Mouse (Mus musculus) heart, embryonic 16.5 days (tissue): ENCODE measurements around the gene Ltbp3. TPM values are rescaled to one million over a fixed set of nuclear protein-coding genes. Genes with fewer than 3 reads are reported as not detected.
A peak's percentile ranks its signal among the peaks of the same experiment; 100 is the strongest.

Experiments
- ATAC-seq: fragments of 200-750 bp; cut with Nextera tagmentation; replicated peaks from 2 replicates; pipeline ENCODE4 v1.8.0; 2017; ENCODE audit warnings: moderate number of reproducible peaks; ENCODE audit not compliant: insufficient read depth, low FRiP score; ENCODE audit errors: extremely low read depth
- H3K27ac ChIP-seq: fragments of 300-500 bp; sonication (generic); 2 replicates; pipeline ENCODE4 v1.5.1; 2014; ENCODE audit warnings: mild to moderate bottlenecking, low read length, control low read depth, moderate library complexity
- H3K27me3 ChIP-seq: fragments of 300-500 bp; sonication (generic); 2 replicates; pipeline ENCODE4 v1.6.1; 2014; ENCODE audit warnings: low read length, mixed read lengths; ENCODE audit not compliant: control insufficient read depth, insufficient read depth
- H3K36me3 ChIP-seq: fragments of 300-500 bp; sonication (generic); 2 replicates; pipeline ENCODE4 v1.6.1; 2014; ENCODE audit not compliant: control insufficient read depth, insufficient read depth
- H3K4me1 ChIP-seq: fragments of 300-500 bp; sonication (generic); 2 replicates; pipeline ENCODE4 v1.6.1; 2014; ENCODE audit warnings: low read length, mixed read lengths; ENCODE audit not compliant: control insufficient read depth, insufficient read depth
- H3K4me2 ChIP-seq: fragments of 300-500 bp; sonication (generic); 2 replicates; pipeline ENCODE4 v1.6.1; 2014; ENCODE audit warnings: low read depth, mild to moderate bottlenecking, control low read depth, low read length
- H3K4me3 ChIP-seq: fragments of 300-500 bp; sonication (generic); 2 replicates; pipeline ENCODE4 v1.5.1; 2014; ENCODE audit warnings: mild to moderate bottlenecking, control low read depth, low read length
- H3K9ac ChIP-seq: fragments of 300-500 bp; sonication (generic); 2 replicates; pipeline ENCODE4 v1.6.1; 2014; ENCODE audit warnings: low read length, control low read depth
- H3K9me3 ChIP-seq: fragments of 300-500 bp; sonication (generic); replicated peaks from 2 replicates; pipeline ENCODE4 v1.6.1; 2016; ENCODE audit warnings: low read length; ENCODE audit not compliant: control insufficient read depth
- WGBS: fragments of 180-500 bp; shearing (Covaris S2); extraction: QIAGEN DNeasy Blood & Tissue Kit; methylation state at CpG from one replicate; pipeline ENCODE4 v1.1.7; 2014; 5-methylcytosine and 5-hydroxymethylcytosine counted together
- polyA plus RNA-seq: library from polyadenylated mRNA; unstranded; fragments of >200 nt; fragmentation: Nextera tagmentation; extraction: Ambion mirVana; gene quantifications from 2 replicates; pipeline ENCODE4 v1.2.1, GENCODE M21; 2015

Ltbp3 gene
- polyA plus RNA-seq, 1 experiment from 2014 or later: 27.3 TPM

DNA sequence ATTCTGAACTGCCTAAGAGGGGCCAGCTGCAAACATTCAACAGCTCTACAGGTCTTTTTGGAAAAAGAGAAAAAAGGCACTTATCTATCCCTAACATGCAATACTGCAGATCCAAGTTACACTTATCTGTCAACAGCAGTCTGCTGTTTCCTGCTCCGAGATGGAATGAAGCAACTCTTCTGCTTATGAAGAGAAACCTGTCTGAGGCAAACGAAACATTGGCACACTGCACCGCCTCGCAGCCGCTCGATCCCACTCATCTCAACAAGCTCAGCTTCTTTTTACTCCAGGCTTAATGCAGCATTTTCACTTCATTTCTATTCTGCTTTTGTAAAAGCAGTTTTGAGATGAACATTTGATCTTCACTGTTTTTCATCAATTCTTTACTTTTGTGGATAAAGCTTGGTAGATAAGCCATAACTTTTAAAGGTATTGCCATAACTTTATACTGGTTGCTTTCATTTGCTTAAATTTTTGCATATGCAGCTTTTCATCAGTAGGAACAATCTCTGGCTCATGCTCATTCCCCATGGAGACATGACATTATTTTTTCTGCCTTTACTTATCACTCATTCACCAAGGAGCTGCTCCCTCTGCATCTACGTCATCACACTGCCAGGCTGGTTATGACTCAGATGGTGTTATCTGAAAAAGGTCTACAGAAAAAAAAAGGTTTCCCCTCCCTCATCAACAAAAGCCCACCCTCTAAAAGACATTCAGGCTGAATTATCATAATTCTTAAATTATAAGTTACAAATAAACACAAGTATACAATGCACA is 58.2 kb downstream of the Ltbp3 start:
- Histone ChIP-seq H3K4me2 (peak overlapping the region; percentile 71), H3K4me3 (peak overlapping the region; percentile 72), H3K27me3 (no peaks in the 10 kb centered on the region), H3K36me3 (peaks cover 34% of the 10 kb centered on the region), H3K9ac (peak overlapping the region; percentile 96), H3K27ac (peak overlapping the region; percentile 72), H3K4me1 (peaks cover 18% of the 10 kb centered on the region), H3K9me3 (no peaks in the 10 kb centered on the region)
- WGBS: under 1% methylated on average over 7 of the region's 7 CpGs
- no peak for ATAC-seq

DNA sequence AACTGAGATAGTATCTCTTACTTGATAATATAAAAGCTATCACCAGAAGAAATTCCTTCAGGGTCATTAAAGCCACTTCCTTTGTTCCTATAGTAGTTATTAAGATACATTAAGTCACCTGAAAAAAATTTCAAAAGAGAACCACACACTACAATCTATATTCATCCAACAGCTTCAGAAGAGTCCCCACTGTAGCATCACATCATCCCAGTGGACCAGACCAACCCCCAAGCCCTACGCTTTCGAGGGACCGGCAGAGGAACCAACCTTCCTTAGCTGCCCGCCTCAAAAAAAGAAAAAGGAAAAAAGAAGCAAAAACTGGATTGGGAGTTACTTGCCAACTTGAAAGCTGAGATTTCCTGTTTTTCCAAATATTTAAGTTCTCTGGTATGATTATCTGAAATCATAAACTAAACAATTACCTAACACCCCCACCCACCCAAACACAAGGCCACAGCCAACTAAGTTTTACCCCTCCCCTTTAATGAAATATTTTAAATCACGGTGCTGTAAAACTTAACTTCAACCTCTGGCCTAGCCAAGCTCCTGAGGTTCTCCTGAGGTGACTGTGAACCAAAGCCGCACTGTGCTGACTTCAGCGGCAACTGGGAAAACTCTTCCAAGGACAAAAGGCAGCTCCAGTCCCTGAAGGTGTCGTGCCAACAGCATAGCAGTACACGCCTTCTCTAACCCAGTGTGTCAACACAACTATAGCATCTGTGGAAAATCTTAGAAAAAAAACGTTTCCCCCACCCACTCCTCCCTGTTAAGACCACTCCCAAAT is 59.1 kb downstream of the Ltbp3 start:
- H3K9me3 ChIP-seq: no peaks in the 10 kb centered on the region

DNA sequence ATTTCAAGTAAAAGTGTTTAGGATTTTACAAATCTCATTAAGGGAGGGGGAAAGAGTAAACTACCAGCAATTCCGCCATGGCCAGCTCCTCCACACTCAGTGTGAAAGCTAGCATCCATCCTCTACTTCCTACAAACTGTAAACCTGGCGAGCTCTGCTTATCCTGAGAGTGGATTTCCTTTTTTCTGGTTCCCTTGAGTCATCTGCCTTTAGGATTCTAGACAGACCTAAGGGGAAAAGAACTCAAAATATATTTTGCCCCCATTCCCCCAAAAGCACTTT is 59.6 kb downstream of the Ltbp3 start:
- peak overlapping the region; percentile 86 for H3K27ac ChIP-seq
- H3K4me1 ChIP-seq: peaks cover 32% of the 10 kb centered on the region
- no peaks in the 10 kb centered on the region for H3K27me3 ChIP-seq
- H3K36me3 ChIP-seq: peaks cover 32% of the 10 kb centered on the region
- H3K9ac ChIP-seq: peak overlapping the region; percentile 96
- H3K4me2 ChIP-seq: peak overlapping the region; percentile 53
- 2% methylated on average over 2 of the region's 2 CpGs for WGBS
- peak overlapping the region; percentile 72 for H3K4me3 ChIP-seq
- H3K9me3 ChIP-seq: no peaks in the 10 kb centered on the region
- no peak for ATAC-seq

More for the DNA sequence above, 59.1 kb downstream of the Ltbp3 start:
- peaks cover 27% of the 10 kb centered on the region for H3K4me1 ChIP-seq
- peak overlapping the region; percentile 53 for H3K4me2 ChIP-seq
- peaks cover 34% of the 10 kb centered on the region for H3K36me3 ChIP-seq
- no peaks in the 10 kb centered on the region for H3K27me3 ChIP-seq
- H3K9ac ChIP-seq: peak overlapping the region; percentile 96
- H3K27ac ChIP-seq: peak overlapping the region; percentile 86
- 0% methylated on average over 10 of the region's 10 CpGs for WGBS
- ATAC-seq: no peak
- peak overlapping the region; percentile 72 for H3K4me3 ChIP-seq

DNA sequence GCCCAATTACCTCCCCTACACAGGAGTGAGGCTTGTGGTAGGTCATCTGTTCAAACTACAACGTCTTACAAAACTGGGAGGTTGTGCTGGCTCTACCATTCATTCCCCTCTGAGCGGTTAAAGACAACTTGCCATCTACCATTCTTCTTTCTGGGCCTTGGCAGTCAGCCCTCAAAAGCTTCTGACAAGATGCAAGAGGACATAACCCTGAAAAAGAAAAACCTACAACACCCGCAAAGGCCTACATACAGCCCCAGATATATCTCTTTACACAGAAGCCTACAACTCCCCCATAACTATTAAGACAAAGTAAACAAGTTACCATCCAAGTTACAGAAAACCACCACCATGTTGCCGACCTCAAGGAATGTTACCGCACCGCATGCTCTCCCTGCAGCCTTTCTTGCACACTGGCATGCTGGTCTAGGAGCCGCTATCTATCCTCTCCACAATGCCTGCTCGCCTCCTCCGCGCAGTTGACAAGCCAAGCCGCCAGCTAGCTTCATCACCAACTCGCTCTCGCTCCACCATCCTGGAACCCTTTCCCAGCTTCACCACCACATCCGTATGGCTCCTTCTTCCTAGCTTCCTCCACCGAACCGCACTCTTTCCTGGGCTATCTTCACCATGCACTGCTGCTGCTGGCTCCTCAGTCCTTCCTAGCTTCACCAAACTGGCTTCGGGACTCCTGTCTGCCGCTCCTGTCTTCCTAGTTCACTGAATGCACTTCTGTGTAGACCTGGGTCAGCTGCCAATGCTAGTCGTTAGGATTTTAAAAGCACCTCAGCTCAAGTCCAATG is 60.1 kb downstream of the Ltbp3 start:
- Histone ChIP-seq H3K36me3 (peaks cover 27% of the 10 kb centered on the region), H3K4me3 (peak overlapping the region; percentile 72), H3K4me2 (peak overlapping the region; percentile 53), H3K4me1 (peaks cover 31% of the 10 kb centered on the region), H3K27ac (peak overlapping the region; percentile 86), H3K9ac (peak overlapping the region; percentile 96), H3K9me3 (no peaks in the 10 kb centered on the region), H3K27me3 (no peaks in the 10 kb centered on the region)
- ATAC-seq: no peak
- under 1% methylated on average over 19 of the region's 19 CpGs for WGBS

DNA sequence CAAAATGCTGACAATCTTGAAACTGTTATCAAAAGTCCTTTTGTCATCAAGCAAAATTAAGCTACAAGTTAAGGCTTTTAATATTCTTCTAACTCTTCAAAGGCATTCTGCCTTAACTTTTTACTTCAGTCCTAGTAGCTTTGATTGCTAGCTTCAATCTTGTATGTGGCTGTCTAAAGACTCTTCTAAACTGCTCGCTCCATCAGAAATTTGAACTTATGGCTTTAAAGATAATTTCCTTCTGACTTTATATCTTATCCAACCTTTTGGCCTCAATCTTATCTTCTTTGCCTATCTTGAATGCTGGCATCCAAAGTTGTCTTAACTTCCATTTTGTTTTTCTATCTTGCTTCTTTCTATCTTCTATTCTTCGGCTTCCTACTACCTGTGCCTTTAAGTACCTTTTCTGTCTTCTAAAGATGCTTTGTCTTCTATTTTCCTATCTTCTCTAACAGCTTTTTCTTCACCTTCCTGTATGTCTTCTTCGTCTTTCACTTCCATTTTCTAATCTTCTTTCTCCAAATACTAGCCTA is 60.8 kb downstream of the Ltbp3 start:
- H3K36me3 ChIP-seq: peaks cover 20% of the 10 kb centered on the region
- H3K27me3 ChIP-seq: no peaks in the 10 kb centered on the region
- no peak for ATAC-seq
- H3K4me1 ChIP-seq: peaks cover 30% of the 10 kb centered on the region
- H3K27ac ChIP-seq: peak overlapping the region; percentile 86
- H3K4me2 ChIP-seq: peak overlapping the region; percentile 53
- H3K9me3 ChIP-seq: no peaks in the 10 kb centered on the region
- H3K9ac ChIP-seq: peak overlapping the region; percentile 96
- 0% methylated on average over 3 of the region's 3 CpGs for WGBS
- H3K4me3 ChIP-seq: peak overlapping the region; percentile 72

DNA sequence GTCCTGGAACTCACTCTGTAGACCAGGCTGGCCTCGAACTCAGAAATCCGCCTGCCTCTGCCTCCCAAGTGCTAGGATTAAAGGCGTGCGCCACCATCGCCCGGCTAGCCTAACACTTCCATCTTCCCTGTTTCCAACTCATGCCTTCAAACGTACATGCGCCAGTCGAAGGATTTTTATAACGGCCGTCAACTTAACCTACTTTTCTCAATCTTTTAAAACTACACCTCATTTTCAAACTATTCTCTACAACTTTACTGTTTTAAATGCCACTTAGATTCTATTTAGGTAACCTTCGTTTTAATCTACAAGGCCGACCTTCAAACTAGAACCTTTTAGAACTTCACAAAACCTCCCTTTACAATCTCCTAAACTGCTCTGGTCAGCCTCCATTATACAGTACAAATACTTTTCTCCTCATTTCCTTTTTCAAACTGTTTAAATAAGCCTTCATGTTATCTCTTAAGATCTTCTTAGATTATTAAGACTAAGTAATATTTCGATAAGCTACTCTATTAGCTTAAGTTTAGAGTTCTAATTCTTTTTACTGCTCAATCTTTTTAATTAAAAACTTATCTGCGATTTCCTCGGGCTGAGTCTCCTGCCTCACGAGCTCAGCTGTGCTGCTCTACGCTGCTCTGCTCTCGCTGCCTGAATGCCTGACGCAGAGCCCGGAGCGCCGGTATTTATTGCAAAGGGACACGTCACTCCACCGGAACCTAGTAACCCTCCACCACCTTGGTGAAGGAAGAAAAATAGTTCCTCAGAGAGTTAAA is 61.5 kb downstream of the Ltbp3 start:
- H3K36me3 ChIP-seq: peaks cover 13% of the 10 kb centered on the region
- peak overlapping the region; percentile 100 for H3K27ac ChIP-seq
- H3K9me3 ChIP-seq: no peaks in the 10 kb centered on the region
- peak overlapping the region; percentile 72 for H3K4me3 ChIP-seq
- peak overlapping the region; percentile 96 for H3K9ac ChIP-seq
- peak overlapping the region; percentile 81 for H3K4me2 ChIP-seq
- H3K4me1 ChIP-seq: peaks cover 30% of the 10 kb centered on the region
- 0 out of 2 replicates have a peak, but pooled peaks have one; percentile 16 for ATAC-seq
- no peaks in the 10 kb centered on the region for H3K27me3 ChIP-seq
- WGBS: under 1% methylated on average over 25 of the region's 25 CpGs

DNA sequence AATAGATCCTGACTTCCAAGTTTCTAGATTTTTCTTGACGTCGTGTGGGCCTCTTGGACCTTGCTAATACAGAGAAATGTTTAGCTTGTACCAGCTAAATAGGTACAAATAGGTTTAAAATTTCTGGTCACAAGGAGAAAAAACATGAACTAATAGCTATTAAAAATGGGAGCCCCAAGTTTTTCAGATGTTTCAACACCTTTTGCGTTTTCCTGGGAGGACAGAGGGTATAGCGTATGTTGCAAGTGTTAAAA is 62.0 kb downstream of the Ltbp3 start:
- ATAC-seq: no peak
- H3K4me1 ChIP-seq: peaks cover 30% of the 10 kb centered on the region
- H3K4me2 ChIP-seq: peak overlapping the region; percentile 81
- no peaks in the 10 kb centered on the region for H3K27me3 ChIP-seq
- peak overlapping the region; percentile 100 for H3K27ac ChIP-seq
- 1% methylated on average over 4 of the region's 4 CpGs for WGBS
- peak overlapping the region; percentile 55 for H3K4me3 ChIP-seq
- no peaks in the 10 kb centered on the region for H3K9me3 ChIP-seq
- peaks cover 12% of the 10 kb centered on the region for H3K36me3 ChIP-seq
- peak overlapping the region; percentile 86 for H3K9ac ChIP-seq

DNA sequence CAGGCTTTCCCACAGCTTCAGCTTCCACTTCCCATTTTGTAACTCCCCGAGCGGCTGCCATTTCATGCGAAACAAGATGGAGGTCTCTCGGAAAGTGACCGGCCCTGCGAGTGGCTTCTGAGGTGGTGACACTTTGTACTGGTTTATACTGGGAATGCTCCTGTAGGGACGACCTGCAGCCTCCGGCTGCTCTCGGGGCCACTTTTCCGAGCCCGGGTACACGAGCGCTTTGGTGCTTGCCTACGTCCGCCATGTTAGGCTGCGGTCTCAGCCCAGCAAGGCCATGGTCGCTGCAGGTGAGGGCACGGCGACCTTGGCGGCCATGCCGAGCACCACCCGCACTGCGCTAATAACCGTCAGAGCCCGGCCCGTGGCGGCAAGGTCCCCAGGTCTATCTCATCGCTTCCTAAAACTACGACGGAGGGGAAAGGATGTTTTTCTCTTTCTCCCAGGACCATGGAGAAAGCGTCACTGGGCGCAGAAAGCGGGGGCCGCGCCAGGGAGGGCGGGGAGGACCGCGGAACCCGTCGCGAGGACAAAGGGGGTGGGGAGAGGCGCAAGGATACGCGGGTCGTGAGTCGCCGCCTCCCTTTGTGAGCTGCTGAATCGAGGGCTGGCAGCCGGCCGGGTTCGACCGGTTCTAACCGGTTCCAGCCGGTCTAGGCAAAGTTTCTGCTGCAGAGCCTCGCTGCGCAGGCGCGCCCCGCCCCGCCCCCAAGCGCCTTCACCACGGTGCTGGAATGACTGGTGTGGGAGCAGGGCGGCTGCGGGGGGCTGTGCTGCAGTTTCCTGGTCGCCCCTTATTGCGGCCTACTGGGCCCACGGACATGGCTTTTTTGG is 62.6 kb downstream of the Ltbp3 start:
- Histone ChIP-seq H3K27ac (peak overlapping the region; percentile 100), H3K9ac (peak overlapping the region; percentile 86), H3K36me3 (peaks cover 8% of the 10 kb centered on the region; the same call in 1 of the 2 replicates), H3K4me1 (peaks cover 32% of the 10 kb centered on the region), H3K4me3 (peak overlapping the region; percentile 55), H3K4me2 (peak overlapping the region; percentile 81), H3K9me3 (no peaks in the 10 kb centered on the region), H3K27me3 (no peaks in the 10 kb centered on the region)
- WGBS: under 1% methylated on average over 62 of the region's 67 CpGs
- ATAC-seq: peak; percentile 93
